Mouse (Mus musculus) heart, embryonic 14.5 days (tissue): ENCODE measurements around the gene Mum1. TPM values are rescaled to one million over a fixed set of nuclear protein-coding genes. Genes with fewer than 3 reads are reported as not detected.

Experiments used
- ATAC-seq: fragments of 200-750 bp; cut with Nextera tagmentation; 2 replicates; pipeline ENCODE4 v1.8.0; 2017; ENCODE audit warnings: low read depth, moderate TSS enrichment; ENCODE audit not compliant: insufficient number of reproducible peaks, insufficient read depth, low FRiP score
- H3K27ac ChIP-seq, 2 experiments: fragments of 200-500 bp in 1 of 2; fragments of 300-500 bp in 1 of 2; sonication (generic) in 1 of 2; replicated peaks in 1 of 2; 2 replicates each; pipeline ENCODE4 v1.5.1; 2012 to 2014; ENCODE audit warnings: low read depth in 2 of 2, low read length in 2 of 2, control low read depth in 1 of 2, mild to moderate bottlenecking in 1 of 2, mixed read lengths in 1 of 2; ENCODE audit not compliant: control insufficient read depth in 1 of 2, insufficient read depth in 1 of 2
- H3K27me3 ChIP-seq: fragments of 300-500 bp; sonication (generic); 2 replicates; pipeline ENCODE4 v1.6.1; 2014; ENCODE audit warnings: mild to moderate bottlenecking, low read length, control low read depth; ENCODE audit not compliant: control insufficient read depth, insufficient read depth
- H3K36me3 ChIP-seq: fragments of 300-500 bp; sonication (generic); 2 replicates; pipeline ENCODE4 v1.6.1; 2014; ENCODE audit warnings: mild to moderate bottlenecking, control low read depth, low read length, mixed read lengths; ENCODE audit not compliant: control insufficient read depth, insufficient read depth
- H3K4me1 ChIP-seq, 2 experiments: fragments of 200-500 bp in 1 of 2; fragments of 300-500 bp in 1 of 2; sonication (generic) in 1 of 2; 2 replicates each; pipeline ENCODE4 v1.6.1; 2012 to 2014; ENCODE audit warnings: low read length in 2 of 2, control low read depth in 1 of 2, mixed read lengths in 1 of 2; ENCODE audit not compliant: control insufficient read depth in 2 of 2, insufficient read depth in 2 of 2
- H3K4me2 ChIP-seq: fragments of 300-500 bp; sonication (generic); 2 replicates; pipeline ENCODE4 v1.6.1; 2014; ENCODE audit warnings: mild to moderate bottlenecking, low read length
- H3K4me3 ChIP-seq, 2 experiments: fragments of 200-500 bp in 1 of 2; fragments of 300-500 bp in 1 of 2; sonication (generic) in 1 of 2; 2 replicates each; pipeline ENCODE4 v1.5.1; 2012 to 2014; ENCODE audit warnings: low read length in 2 of 2, mild to moderate bottlenecking in 2 of 2, control low read depth in 1 of 2, low read depth in 1 of 2, moderate library complexity in 1 of 2; ENCODE audit not compliant: control insufficient read depth in 1 of 2, insufficient read depth in 1 of 2
- H3K9ac ChIP-seq: fragments of 300-500 bp; sonication (generic); 2 replicates; pipeline ENCODE4 v1.6.1; 2014; ENCODE audit warnings: mild to moderate bottlenecking, low read length
- H3K9me3 ChIP-seq: fragments of 300-500 bp; sonication (generic); 2 replicates; pipeline ENCODE4 v1.6.1; 2016; ENCODE audit warnings: low read length, control low read depth; ENCODE audit not compliant: control insufficient read depth
- WGBS: fragments of 180-500 bp; shearing (Covaris S2); extraction: QIAGEN DNeasy Blood & Tissue Kit; methylation state at CpG from one replicate; pipeline ENCODE4 v1.1.7; 2014; 5-methylcytosine and 5-hydroxymethylcytosine counted together
- polyA plus RNA-seq: library from polyadenylated mRNA; unstranded; fragments of >200 nt; fragmentation: Nextera tagmentation; extraction: Ambion mirVana; gene quantifications from 2 replicates; pipeline ENCODE4 v1.2.1, GENCODE M21; 2014

Gene Mum1
- polyA plus RNA-seq, 1 experiment from 2014 or later, result 29.3 TPM

- Histone ChIP-seq H3K4me1 (peaks cover 6 to 14% of the 10 kb centered on the region in 2 experiments), H3K27me3 (no peaks in the 10 kb centered on the region), H3K9ac (peak overlapping the region; percentile 95), H3K4me2 (peak overlapping the region; percentile 91), H3K36me3 (peaks cover 39% of the 10 kb centered on the region), H3K4me3 (peak overlapping the region in 1 of 2 experiments; percentile 90; a peak in 1 of 4 replicates), H3K9me3 (no peaks in the 10 kb centered on the region), H3K27ac (no peak overlapping the region)
- 90% methylated on average over 4 of the region's 4 CpGs for WGBS
- ATAC-seq, result no peak
These were observed 24.3 kb downstream of the Mum1 start for GRCm38 (mm10) chr10:80250573-80250972.

GRCm38 (mm10) chr10:80252011-80252410 lies 25.8 kb downstream of the Mum1 start:
- H3K9me3 ChIP-seq, result no peaks in the 10 kb centered on the region
- H3K4me1 ChIP-seq, result peaks cover 8 to 17% of the 10 kb centered on the region in 2 experiments
- no peak overlapping the region for H3K9ac ChIP-seq
- ATAC-seq, result no peak
- H3K27me3 ChIP-seq, result no peaks in the 10 kb centered on the region
- H3K4me2 ChIP-seq, result no peak overlapping the region
- H3K36me3 ChIP-seq, result peaks cover 53% of the 10 kb centered on the region
- no peak overlapping the region for H3K27ac ChIP-seq
- no peak overlapping the region for H3K4me3 ChIP-seq

- no peak overlapping the region for H3K27ac ChIP-seq
- no peak overlapping the region for H3K4me3 ChIP-seq
- H3K9ac ChIP-seq, result no peak overlapping the region
- WGBS, result 84% methylated on average over 11 of the region's 11 CpGs
- no peaks in the 10 kb centered on the region for H3K27me3 ChIP-seq
- H3K4me2 ChIP-seq, result no peak overlapping the region
- peaks cover 8 to 17% of the 10 kb centered on the region in 2 experiments for H3K4me1 ChIP-seq
- no peak for ATAC-seq
- H3K36me3 ChIP-seq, result peaks cover 60% of the 10 kb centered on the region
- H3K9me3 ChIP-seq, result no peaks in the 10 kb centered on the region
These were observed 26.4 kb downstream of the Mum1 start for GRCm38 (mm10) chr10:80252493-80253274.

- Histone ChIP-seq H3K9me3 (no peaks in the 10 kb centered on the region), H3K36me3 (peaks cover 69% of the 10 kb centered on the region), H3K4me1 (peaks cover 8 to 17% of the 10 kb centered on the region in 2 experiments), H3K27ac (no peak overlapping the region), H3K4me3 (no peak overlapping the region), H3K27me3 (no peaks in the 10 kb centered on the region), H3K4me2 (no peak overlapping the region), H3K9ac (no peak overlapping the region)
- WGBS, result 76% methylated on average over 6 of the region's 6 CpGs
- no peak for ATAC-seq
These were observed 27.3 kb downstream of the Mum1 start for GRCm38 (mm10) chr10:80253551-80253950.

GRCm38 (mm10) chr10:80254331-80255297 lies 28.4 kb downstream of the Mum1 start:
- no peak overlapping the region for H3K9ac ChIP-seq
- no peaks in the 10 kb centered on the region for H3K9me3 ChIP-seq
- peaks cover 77% of the 10 kb centered on the region for H3K36me3 ChIP-seq
- 93% methylated on average over 26 of the region's 26 CpGs for WGBS
- H3K27me3 ChIP-seq, result no peaks in the 10 kb centered on the region
- no peak overlapping the region for H3K4me2 ChIP-seq
- H3K4me1 ChIP-seq, result peaks cover 13 to 28% of the 10 kb centered on the region in 2 experiments
- no peak overlapping the region for H3K4me3 ChIP-seq
- no peak overlapping the region for H3K27ac ChIP-seq
- no peak for ATAC-seq

- Histone ChIP-seq H3K9me3 (no peaks in the 10 kb centered on the region), H3K9ac (no peak overlapping the region), H3K4me1 (peaks cover 15 to 25% of the 10 kb centered on the region in 2 experiments), H3K4me3 (no peak overlapping the region), H3K27me3 (no peaks in the 10 kb centered on the region), H3K27ac (no peak overlapping the region), H3K36me3 (peaks cover 76% of the 10 kb centered on the region), H3K4me2 (no peak overlapping the region)
- WGBS, result 89% methylated on average over 5 of the region's 5 CpGs
- no peak for ATAC-seq
These were observed 29.8 kb downstream of the Mum1 start for GRCm38 (mm10) chr10:80255881-80256535.

GRCm38 (mm10) chr10:80257936-80258335 lies 31.7 kb downstream of the Mum1 start:
- Histone ChIP-seq H3K9ac (no peak overlapping the region), H3K27ac (no peak overlapping the region), H3K36me3 (peaks cover 63% of the 10 kb centered on the region), H3K4me2 (no peak overlapping the region), H3K4me1 (peaks cover 19 to 32% of the 10 kb centered on the region in 2 experiments), H3K27me3 (no peaks in the 10 kb centered on the region), H3K9me3 (no peaks in the 10 kb centered on the region), H3K4me3 (no peak overlapping the region)
- 63% methylated on average over 2 of the region's 2 CpGs for WGBS
- ATAC-seq, result no peak
